Mouse (Mus musculus) stomach, embryonic 16.5 days (tissue): ENCODE measurements around the gene Dnah14. TPM values are rescaled to one million over a fixed set of nuclear protein-coding genes. Genes with fewer than 3 reads are reported as not detected.

Experiments
- polyA plus RNA-seq: library from polyadenylated mRNA; unstranded; fragments of >200 nt; fragmentation: Nextera tagmentation; extraction: Ambion mirVana; gene quantifications from 2 replicates; pipeline ENCODE4 v1.2.1, GENCODE M21; 2015

Gene Dnah14
- polyA plus RNA-seq, 1 experiment from 2014 or later = 1.4 TPM

Other genes with a start within 250 kb of the Dnah14 start
- 0.17 and 0.44 TPM in 2 replicates for gene Cnih3, start 223.9 kb upstream of the Dnah14 start, polyA plus RNA-seq
- 0.06 TPM in 1 of 2 replicates, not detected in the other for gene Ccdc121, start 65.1 kb upstream of the Dnah14 start, polyA plus RNA-seq